Mouse (Mus musculus) frontal cortex, adult (tissue): Measurements from ENCODE around the gene Pdzrn3.

Experiments used
- ATAC-seq: cut with Nextera tagmentation; 2 replicates; pipeline ENCODE4 v1.9.2; 2017; ENCODE audit warnings: mild to moderate bottlenecking, moderate library complexity, mixed read lengths; ENCODE audit not compliant: low TSS enrichment

Gene Pdzrn3

DNA sequence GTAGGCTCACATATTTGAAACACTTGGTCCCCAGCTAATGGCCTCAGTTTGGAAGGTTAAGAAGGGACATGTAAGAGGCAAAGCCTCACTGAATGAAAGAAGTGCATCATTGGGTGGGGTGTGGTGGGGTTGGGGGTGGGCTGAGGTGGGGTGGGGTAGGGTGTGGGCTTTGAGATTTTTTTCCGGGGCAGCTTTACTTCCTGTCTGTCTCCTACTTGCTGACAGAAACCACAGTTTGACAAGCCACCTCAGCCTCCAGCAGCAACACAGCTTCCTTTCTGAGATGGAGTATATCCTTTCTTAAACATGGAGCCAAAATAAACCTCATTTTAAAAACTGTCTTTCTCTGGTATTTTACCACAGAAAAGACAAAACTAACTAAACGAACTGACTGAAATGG lies 87.5 kb downstream of the Pdzrn3 start:
- no peak for ATAC-seq

DNA sequence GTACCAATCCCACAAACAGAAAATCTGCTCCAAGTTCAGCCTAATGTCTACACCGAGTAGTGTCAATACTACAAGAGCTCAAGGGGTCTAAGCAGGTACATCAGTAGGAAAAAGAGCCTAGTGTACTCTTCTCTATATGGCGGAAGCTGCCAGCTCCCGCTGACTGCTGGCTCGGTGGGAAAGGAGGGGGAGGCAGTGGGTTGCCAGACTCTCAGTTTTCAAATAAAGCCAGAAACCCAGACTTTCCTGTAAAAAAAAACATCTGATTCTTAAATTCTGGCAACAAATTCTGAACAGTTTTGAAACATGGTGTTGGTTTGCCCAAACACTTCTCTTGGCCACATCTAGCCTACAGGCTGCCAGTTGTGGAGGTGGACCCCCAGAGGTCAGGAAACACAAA lies 88.3 kb downstream of the Pdzrn3 start:
- peak; percentile 75 for ATAC-seq

DNA sequence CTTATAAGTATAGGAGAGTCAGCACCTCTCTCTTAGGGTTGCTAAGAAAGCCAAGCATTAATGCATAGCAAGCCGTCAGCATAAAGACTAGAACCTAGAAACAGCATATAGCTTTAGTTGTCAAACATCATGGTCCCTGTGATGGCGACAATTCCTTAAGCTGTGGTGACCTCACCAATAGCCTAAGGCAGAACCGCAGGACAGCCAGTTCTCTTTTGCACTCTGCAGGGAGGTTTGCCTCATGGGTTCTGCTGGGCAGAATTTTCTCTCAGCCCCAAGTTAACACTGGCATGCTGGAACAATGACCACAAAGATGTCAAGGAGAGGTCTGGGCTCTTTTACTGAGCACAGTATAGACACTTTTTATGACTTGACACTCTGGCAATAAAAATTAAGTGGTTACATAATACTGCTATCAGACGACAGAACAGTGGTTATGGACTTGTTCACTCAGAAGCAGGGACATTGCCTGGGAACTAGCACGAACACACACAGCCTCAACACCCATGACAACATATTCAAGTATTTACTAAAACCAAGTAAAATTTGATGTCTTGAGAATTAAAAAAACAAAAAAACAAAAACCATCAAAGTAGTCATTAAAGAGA lies 90.0 kb downstream of the Pdzrn3 start:
- no peak for ATAC-seq

DNA sequence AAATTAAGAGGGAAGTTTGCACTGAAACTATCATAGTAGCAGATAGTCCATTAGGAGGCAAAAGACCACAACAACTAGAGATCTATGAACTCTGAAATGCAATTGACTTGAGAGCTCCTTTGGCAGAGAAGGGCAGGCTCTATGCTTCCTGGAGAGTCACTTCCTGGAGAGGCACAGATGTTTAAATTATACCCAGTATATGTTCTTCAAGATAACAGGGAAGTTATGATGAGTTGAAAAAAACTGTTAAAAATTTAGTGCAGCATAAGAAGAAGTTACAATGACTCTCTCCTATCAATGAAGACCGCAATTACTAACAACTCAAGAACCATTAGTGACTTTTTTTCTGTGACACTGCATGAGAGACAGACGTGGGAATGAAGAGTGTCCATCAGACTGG lies 90.6 kb downstream of the Pdzrn3 start:
- no peak for ATAC-seq

- no peak for ATAC-seq
These were observed 93.2 kb downstream of the Pdzrn3 start for GRCm38 (mm10) chr6:101284368-101284955.

GRCm38 (mm10) chr6:101283891-101284290 lies 93.8 kb downstream of the Pdzrn3 start:
- peak; percentile 42; the same call in 1 of the 2 replicates for ATAC-seq

DNA sequence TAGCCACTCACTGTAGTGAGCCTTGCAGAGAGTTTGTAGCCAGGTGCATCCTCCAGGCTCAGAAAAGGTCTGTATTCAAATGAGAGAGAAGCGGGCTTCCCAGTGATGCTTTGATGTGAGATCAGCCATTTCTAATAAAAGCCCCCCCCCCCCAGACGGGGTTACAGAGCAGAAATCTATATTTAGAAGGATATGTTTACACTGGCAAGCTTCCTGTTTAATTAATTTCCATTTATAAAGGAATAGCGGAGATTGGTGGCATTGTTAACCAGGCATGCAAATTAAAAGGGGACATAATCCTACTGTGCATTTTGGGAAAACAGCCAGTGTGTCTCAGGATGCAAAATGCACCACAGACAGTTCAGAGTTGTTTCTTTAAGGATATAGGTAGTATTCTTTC lies 96.1 kb downstream of the Pdzrn3 start:
- no peak for ATAC-seq

- no peak for ATAC-seq
These were observed 96.9 kb downstream of the Pdzrn3 start for GRCm38 (mm10) chr6:101280811-101281218.

DNA sequence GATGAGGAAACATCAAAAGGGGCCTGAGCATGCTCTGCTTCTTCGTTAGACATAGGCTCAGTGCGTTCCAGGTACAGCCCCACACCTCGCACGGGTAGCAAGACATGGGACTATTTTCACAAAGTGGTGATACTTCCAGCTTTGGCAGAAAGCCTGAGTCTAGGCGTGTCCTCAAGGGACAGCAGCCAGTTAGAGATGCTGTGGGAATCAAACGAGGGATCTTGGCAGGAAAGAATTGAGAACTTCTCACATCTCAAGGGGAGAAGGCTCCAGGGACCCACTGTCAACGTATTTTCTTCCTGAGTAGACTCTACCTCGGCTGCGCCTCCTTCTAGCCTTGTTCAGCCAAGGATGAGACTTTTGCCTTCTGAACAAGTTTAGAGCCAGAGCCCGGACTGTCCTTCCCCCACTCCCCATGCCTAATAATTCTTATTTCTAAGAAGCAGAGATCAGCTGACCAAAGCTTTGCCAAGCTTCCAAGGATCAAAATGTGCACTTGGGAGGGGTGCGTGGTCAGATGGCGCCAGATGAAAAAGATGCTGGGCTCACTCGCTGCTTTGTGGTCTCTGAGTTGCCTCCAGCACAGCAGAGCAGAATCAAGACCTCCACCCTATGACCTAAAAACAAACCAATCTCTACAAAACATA lies 99.3 kb downstream of the Pdzrn3 start:
- ATAC-seq = peak; percentile 68

DNA sequence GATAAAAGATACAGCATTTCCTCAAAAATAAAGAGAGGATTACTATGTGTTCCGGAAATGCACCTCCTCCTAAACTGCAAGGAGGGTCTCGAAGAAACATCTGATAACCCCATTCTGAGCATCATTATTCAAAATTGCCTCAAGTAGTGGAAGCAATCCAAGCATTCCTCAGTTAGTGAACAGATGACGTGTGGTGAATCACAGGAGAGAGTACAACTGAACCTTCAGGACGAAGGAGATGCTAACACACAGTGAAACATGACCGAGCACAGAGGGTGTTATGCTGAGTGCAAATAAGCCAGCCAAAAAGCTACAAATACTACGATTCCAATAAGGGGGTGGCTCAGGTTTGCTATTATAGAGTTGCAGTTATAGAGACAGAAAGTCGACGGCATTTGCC lies 101.4 kb downstream of the Pdzrn3 start:
- ATAC-seq = 0 out of 2 replicates have a peak, but pooled peaks have one; percentile 17

- no peak for ATAC-seq
These were observed 101.9 kb downstream of the Pdzrn3 start for GRCm38 (mm10) chr6:101275806-101276205.

DNA sequence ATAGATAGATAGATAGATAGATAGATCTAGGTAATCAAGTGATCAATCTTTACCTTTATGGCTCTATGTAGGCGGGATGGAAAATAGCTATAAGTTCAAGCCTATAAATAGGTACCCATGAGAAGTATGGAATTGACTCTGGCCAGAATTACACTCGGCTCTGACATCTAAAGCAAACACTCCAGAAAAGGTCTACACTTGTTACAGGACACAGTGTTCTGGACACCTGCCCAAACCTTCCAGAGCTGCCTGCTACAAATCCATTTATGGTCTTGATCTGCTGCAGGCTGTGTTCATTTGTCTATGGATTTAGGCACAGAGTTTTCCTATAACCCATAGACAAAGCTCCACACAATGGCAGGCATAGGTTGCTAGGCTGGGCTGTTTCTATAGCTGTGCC lies 102.9 kb downstream of the Pdzrn3 start:
- ATAC-seq = no peak

GRCm38 (mm10) chr6:101272256-101272655 lies 105.4 kb downstream of the Pdzrn3 start:
- ATAC-seq = no peak

- no peak for ATAC-seq
These were observed 106.1 kb downstream of the Pdzrn3 start for GRCm38 (mm10) chr6:101271378-101272135.

- ATAC-seq = no peak
These were observed 107.4 kb downstream of the Pdzrn3 start for GRCm38 (mm10) chr6:101270095-101270826.

DNA sequence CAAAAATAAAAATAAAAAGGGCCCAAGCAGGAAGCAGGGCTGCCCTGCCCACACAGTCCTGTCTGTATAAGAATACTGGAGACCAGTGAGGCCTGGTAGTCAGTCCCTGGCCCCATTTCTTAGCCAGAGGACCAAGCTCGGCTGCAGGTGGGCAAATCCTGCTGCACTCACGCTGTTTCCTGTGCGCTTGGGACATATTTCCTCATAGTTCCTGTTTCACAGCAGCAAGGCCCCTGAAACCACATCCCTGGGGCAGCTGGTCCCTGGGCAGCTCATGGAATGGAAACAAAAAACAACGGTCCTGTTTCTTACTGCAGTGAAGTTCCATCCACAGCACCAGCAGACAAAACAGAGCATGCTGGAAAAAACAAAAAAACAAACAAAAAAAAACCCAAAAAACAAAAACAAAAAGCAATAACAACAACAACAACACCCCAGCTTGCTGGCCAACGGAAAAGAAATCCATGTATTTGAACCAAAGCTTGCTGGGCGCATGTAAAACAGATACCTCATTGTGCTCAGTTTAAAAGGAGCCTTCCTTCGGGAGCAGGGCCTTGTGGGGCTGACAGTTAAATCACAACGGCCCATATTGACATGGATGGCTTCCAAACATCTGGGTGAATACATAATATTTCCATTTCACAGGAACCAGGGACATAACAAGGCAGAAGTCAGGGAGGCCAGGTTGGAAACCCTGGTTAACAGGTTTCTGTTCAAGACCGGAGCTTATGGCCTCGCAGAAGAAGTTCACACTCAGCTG lies 108.2 kb downstream of the Pdzrn3 start:
- no peak for ATAC-seq

GRCm38 (mm10) chr6:101268266-101268665 lies 109.4 kb downstream of the Pdzrn3 start:
- ATAC-seq = no peak

DNA sequence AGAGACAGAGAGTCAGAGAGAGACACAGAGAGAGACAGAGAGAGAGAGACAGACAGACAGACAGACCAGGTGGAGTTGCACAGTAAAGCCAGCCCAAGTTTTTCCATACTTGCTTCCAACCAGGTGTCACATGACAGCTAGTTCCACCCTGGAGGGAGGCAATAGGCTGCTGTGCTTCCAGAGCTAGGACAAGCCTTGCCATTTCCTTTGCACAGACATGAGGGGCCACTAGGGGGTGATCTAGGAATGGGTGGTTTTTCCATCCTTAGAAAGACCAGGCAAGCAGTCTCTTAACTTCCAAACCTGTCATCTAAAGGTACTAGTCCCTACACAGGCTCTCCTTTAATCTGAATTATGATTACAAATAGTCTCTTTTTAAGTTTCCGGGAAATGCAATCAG lies 110.9 kb downstream of the Pdzrn3 start:
- peak; percentile 76 for ATAC-seq

DNA sequence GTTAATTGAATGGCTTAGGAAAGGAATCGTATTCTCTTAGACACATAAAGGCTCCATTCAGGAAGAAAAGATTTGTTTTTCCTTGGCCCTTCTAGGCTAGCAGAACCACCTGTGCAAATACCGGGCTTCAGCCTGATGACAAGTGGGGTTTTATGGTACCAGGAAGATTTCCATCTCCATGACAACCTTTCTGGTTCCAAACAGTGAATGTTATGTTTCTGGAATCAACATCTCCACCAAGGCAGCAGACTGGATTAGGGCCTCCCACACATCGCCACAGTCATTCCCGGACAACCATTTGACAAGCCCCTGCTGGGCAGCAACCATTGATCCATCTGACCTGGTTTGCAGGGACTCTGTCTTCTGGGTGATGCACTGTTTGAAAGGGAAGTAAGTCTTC lies 114.2 kb downstream of the Pdzrn3 start:
- peak; percentile 25 for ATAC-seq

DNA sequence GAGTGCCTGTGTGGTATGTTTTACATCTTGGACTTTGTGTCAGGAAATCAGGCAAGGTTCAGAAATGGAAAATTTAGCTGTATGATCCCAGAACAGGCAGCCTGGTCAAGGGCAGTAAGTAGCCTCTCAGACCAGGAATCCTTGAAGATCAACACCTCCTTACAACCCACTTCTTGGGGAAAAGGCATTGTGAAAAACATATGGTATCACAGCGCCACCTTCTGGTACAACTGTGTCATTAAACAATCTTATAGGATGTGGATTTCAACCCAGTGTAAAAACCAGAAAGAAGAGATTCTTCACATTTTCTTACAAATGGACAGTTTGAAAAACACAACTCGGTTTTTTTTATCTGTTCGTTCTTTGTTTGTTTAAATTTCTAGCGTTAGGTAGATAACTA lies 116.2 kb downstream of the Pdzrn3 start:
- peak; percentile 25; the same call in 1 of the 2 replicates for ATAC-seq

DNA sequence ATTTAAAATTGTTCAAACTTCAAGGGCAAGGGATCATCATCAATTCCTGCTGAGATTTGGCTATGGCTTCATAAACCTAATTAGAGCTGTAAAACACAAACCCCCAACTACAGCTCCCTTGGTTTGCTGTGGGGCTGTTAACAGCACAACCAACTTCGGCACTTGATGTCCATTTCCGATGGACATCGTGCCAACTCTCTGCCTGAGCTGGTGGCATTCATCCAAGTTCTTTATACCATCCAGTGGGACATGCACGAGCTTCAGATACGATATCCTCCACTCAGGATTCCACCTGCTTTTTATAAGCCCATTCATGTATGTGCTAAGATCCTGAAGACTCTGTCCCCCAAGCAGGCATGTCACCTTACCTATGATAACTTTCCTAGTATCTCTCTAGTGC lies 118.3 kb downstream of the Pdzrn3 start:
- no peak for ATAC-seq
